ENCODE assay signal across 30 mouse cellular contexts in the genomic region with DNA sequence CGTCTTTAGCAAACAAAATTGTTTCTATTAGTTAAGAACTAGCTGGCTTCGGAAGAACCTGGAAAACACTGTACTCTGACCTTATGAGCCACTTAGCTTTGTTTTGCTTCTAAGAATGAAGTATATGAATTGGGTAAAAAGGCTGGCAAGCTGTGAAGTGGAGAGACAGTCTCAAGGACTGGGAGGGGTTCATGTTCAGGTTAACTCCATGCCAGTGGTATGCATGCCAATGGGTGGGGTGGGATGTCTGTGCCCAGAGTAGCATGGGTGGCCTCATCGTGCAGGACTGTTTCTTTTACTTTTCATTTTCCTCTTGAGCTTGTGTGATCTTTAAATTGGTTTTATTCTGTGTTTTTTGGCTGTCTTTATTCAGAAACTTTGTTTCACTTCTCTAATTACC.
DNase-seq lines count a peak whose midpoint lies in the region; ATAC-seq lines count a peak whose summit lies in the region.
"Had no signal": no experiment of that assay in that cellular context is flagged by ENCODE, and none has a peak within 500 bp of the region (broad histone marks: within the 10 kb centered on the region; RNA-seq: fewer than 3 reads in every experiment).

No protein-coding gene starts in this region.

- peak; percentile 31 for DNase-seq in adipocyte (ENCODE audit: low spot score)
- DNase-seq in lung, postnatal 14 days = peak; percentile 51
- DNase-seq in midbrain, embryonic 10.5 days (ENCODE audit: low spot score) = no peak
- DNase-seq in hindbrain, embryonic 14.5 days (ENCODE audit: low spot score) = no peak
- no peak for DNase-seq in kidney, postnatal 4 days
- DNase-seq: adrenal gland, adult 2 months; adrenal gland, postnatal 14 days; B cell, adult 2 months; cerebellum, adult 11-12 months; cerebellum, adult 8-10 months; cerebellum, postnatal 10 days; cerebellum, postnatal 36 days; embryo, embryonic 11 days; gastrocnemius, postnatal 10 days; gastrocnemius, postnatal 36 days; heart, adult 2 months; heart, postnatal 14 days; heart, postnatal 4 days had no signal

- WGBS in lung, embryonic 16.5 days = 58% methylated on average over 3 of the region's 3 CpGs
- 93% methylated on average over 3 of the region's 3 CpGs for WGBS in midbrain, embryonic 10.5 days
- 86% methylated on average over 3 of the region's 3 CpGs for WGBS in hindbrain, embryonic 14.5 days

- no peaks in the 10 kb centered on the region for H3K9me3 ChIP-seq in lung, embryonic 16.5 days (ENCODE audit: control insufficient read depth, low read length)
- H3K9me3 ChIP-seq in midbrain, embryonic 10.5 days (replicated peaks) = no peaks in the 10 kb centered on the region
- H3K9me3 ChIP-seq in hindbrain, embryonic 14.5 days (ENCODE audit: control insufficient read depth, low read length) = no peaks in the 10 kb centered on the region
- H3K9me3 ChIP-seq: embryonic facial prominence, embryonic 10.5 days; embryonic facial prominence, embryonic 13.5 days; forebrain, embryonic 12.5 days; forebrain, embryonic 15.5 days; G1E; heart, embryonic 10.5 days; heart, embryonic 13.5 days; hindbrain, embryonic 15.5 days had no signal

- no peak overlapping the region for H3K4me3 ChIP-seq in lung, embryonic 16.5 days (ENCODE audit: low read length)
- H3K4me3 ChIP-seq in midbrain, embryonic 10.5 days = no peak overlapping the region
- no peak overlapping the region for H3K4me3 ChIP-seq in hindbrain, embryonic 14.5 days (replicated peaks; ENCODE audit: low read length)
- H3K4me3 ChIP-seq: embryonic facial prominence, embryonic 10.5 days; embryonic facial prominence, embryonic 13.5 days; erythroblast, embryonic 14.5 days; forebrain, embryonic 12.5 days; forebrain, embryonic 15.5 days; heart, adult 2 months; heart, embryonic 10.5 days; heart, embryonic 13.5 days; hindbrain, embryonic 15.5 days had no signal

- no peak overlapping the region for H3K27ac ChIP-seq in lung, embryonic 16.5 days (ENCODE audit: low read length)
- H3K27ac ChIP-seq in midbrain, embryonic 10.5 days (replicated peaks) = no peak overlapping the region
- no peak overlapping the region for H3K27ac ChIP-seq in hindbrain, embryonic 14.5 days
- H3K27ac ChIP-seq: embryonic facial prominence, embryonic 10.5 days; embryonic facial prominence, embryonic 13.5 days; forebrain, embryonic 12.5 days; forebrain, embryonic 15.5 days; heart, adult 2 months; heart, embryonic 10.5 days; heart, embryonic 13.5 days; hindbrain, embryonic 15.5 days had no signal

- no peak overlapping the region for H3K9ac ChIP-seq in lung, embryonic 16.5 days (ENCODE audit: low read length)
- no peak overlapping the region for H3K9ac ChIP-seq in hindbrain, embryonic 14.5 days
- H3K9ac ChIP-seq: embryonic facial prominence, embryonic 13.5 days; forebrain, embryonic 12.5 days; forebrain, embryonic 15.5 days; heart, embryonic 13.5 days; hindbrain, embryonic 15.5 days had no signal

- H3K36me3 ChIP-seq in lung, embryonic 16.5 days (ENCODE audit: control insufficient read depth, insufficient read depth, low read length) = no peaks in the 10 kb centered on the region
- H3K36me3 ChIP-seq in midbrain, embryonic 10.5 days = no peaks in the 10 kb centered on the region
- H3K36me3 ChIP-seq in hindbrain, embryonic 14.5 days (replicated peaks; ENCODE audit: control insufficient read depth, insufficient read depth) = no peaks in the 10 kb centered on the region
- H3K36me3 ChIP-seq: embryonic facial prominence, embryonic 10.5 days; embryonic facial prominence, embryonic 13.5 days; forebrain, embryonic 12.5 days; forebrain, embryonic 15.5 days; G1E; heart, embryonic 10.5 days; hindbrain, embryonic 15.5 days had no signal

- peak; percentile 85 for ATAC-seq in lung, embryonic 16.5 days (ENCODE audit: low read depth)
- no peak for ATAC-seq in hindbrain, embryonic 14.5 days (ENCODE audit: low FRiP score)
- ATAC-seq: forebrain, embryonic 15.5 days; Patski had no signal

- H3K27me3 ChIP-seq in lung, embryonic 16.5 days (ENCODE audit: control insufficient read depth, insufficient read depth, low read depth, low read length) = no peaks in the 10 kb centered on the region
- no peaks in the 10 kb centered on the region for H3K27me3 ChIP-seq in midbrain, embryonic 10.5 days (ENCODE audit: low read depth, poor library complexity, severe bottlenecking)
- no peaks in the 10 kb centered on the region for H3K27me3 ChIP-seq in hindbrain, embryonic 14.5 days (ENCODE audit: control insufficient read depth, insufficient read depth, low read length)
- H3K27me3 ChIP-seq: CH12.LX; embryonic facial prominence, embryonic 13.5 days; forebrain, embryonic 12.5 days; forebrain, embryonic 15.5 days; heart, embryonic 13.5 days; hindbrain, embryonic 15.5 days; Patski had no signal

- no peaks in the 10 kb centered on the region for H3K4me1 ChIP-seq in lung, embryonic 16.5 days (replicated peaks; ENCODE audit: control insufficient read depth, insufficient read depth, low read length)
- no peaks in the 10 kb centered on the region for H3K4me1 ChIP-seq in midbrain, embryonic 10.5 days
- H3K4me1 ChIP-seq in hindbrain, embryonic 14.5 days (replicated peaks; ENCODE audit: control insufficient read depth, insufficient read depth, low read length) = no peaks in the 10 kb centered on the region; the same call in 1 of the 2 replicates
- H3K4me1 ChIP-seq: embryonic facial prominence, embryonic 10.5 days; embryonic facial prominence, embryonic 13.5 days; forebrain, embryonic 12.5 days; forebrain, embryonic 15.5 days; heart, embryonic 10.5 days; hindbrain, embryonic 15.5 days had no signal

- H3K4me2 ChIP-seq in lung, embryonic 16.5 days (ENCODE audit: low read depth, low read length) = no peak overlapping the region
- H3K4me2 ChIP-seq in hindbrain, embryonic 14.5 days (replicated peaks) = no peak overlapping the region
- H3K4me2 ChIP-seq: embryonic facial prominence, embryonic 13.5 days; forebrain, embryonic 12.5 days; forebrain, embryonic 15.5 days; heart, embryonic 13.5 days; hindbrain, embryonic 15.5 days had no signal

Comparison
In these comparisons a context has a peak if more than half of its experiments do, and no peak if none do; other contexts are left out.
1. DNase-seq: peak in adipocyte (single experiment) and lung, postnatal 14 days (single experiment); none in midbrain, embryonic 10.5 days (single experiment), hindbrain, embryonic 14.5 days (single experiment) and kidney, postnatal 4 days (0 of 2).